Mouse (Mus musculus) liver, adult 2 months (tissue): ENCODE data around the gene Cyth1. TPM values are rescaled to one million over a fixed set of nuclear protein-coding genes. Genes with fewer than 3 reads are reported as not detected.
A peak's percentile ranks its signal among the peaks of the same experiment; 100 is the strongest.

Source experiments
- DNase-seq: peaks from one replicate; pipeline ENCODE4 v3.0.0-alpha.2; 2011; ENCODE audit warnings: low read depth, low spot score; ENCODE audit errors: extremely low read depth
- H3K27ac ChIP-seq: fragments of 200-500 bp; replicated peaks from 2 replicates; pipeline ENCODE4 v1.5.1; 2012; ENCODE audit warnings: low read depth, mild to moderate bottlenecking, control low read depth, inconsistent platforms, low read length; ENCODE audit not compliant: insufficient read depth
- H3K27me3 ChIP-seq: fragments of 200-500 bp; 2 replicates; pipeline ENCODE4 v1.6.1; 2012; ENCODE audit warnings: mild to moderate bottlenecking, moderate library complexity, low read length, inconsistent platforms; ENCODE audit not compliant: control insufficient read depth, insufficient read depth
- H3K36me3 ChIP-seq: fragments of 200-500 bp; 2 replicates; pipeline ENCODE4 v1.6.1; 2012; ENCODE audit warnings: low read length, inconsistent platforms; ENCODE audit not compliant: control insufficient read depth, insufficient read depth
- H3K4me1 ChIP-seq: fragments of 200-500 bp; 2 replicates; pipeline ENCODE4 v1.6.1; 2011; ENCODE audit warnings: low read length; ENCODE audit not compliant: control insufficient read depth, insufficient read depth
- H3K4me3 ChIP-seq: fragments of 200-500 bp; 2 replicates; pipeline ENCODE4 v1.5.1; 2011; ENCODE audit warnings: low read depth, mild to moderate bottlenecking, control low read depth, low read length, moderate library complexity; ENCODE audit not compliant: insufficient read depth
- H3K79me2 ChIP-seq: fragments of 200-500 bp; 2 replicates; pipeline ENCODE4 v1.6.1; 2012; ENCODE audit warnings: inconsistent platforms, mild to moderate bottlenecking, low read length, moderate library complexity; ENCODE audit not compliant: control insufficient read depth, insufficient read depth
- H3K9ac ChIP-seq: fragments of 200-500 bp; 2 replicates; pipeline ENCODE4 v1.6.1; 2012; ENCODE audit warnings: low read depth, mild to moderate bottlenecking, control low read depth, inconsistent platforms, low read length
- CTCF ChIP-seq: fragments of 200-500 bp; IDR thresholded peaks from 2 replicates; pipeline ENCODE4 v1.5.1; 2011; ENCODE audit warnings: low read depth, low read length, control low read depth
- POLR2A ChIP-seq: fragments of 200-500 bp; IDR thresholded peaks from 2 replicates; pipeline ENCODE4 v1.6.1; 2011; ENCODE audit warnings: low read length, control low read depth; ENCODE audit not compliant: insufficient read depth; ENCODE audit errors: extremely low read depth
- WGBS: fragments of 180-500 bp; shearing (Covaris S2); methylation state at CpG from one replicate; pipeline ENCODE4 v1.1.7; 2018; 5-methylcytosine and 5-hydroxymethylcytosine counted together
- polyA plus RNA-seq: library from polyadenylated mRNA; depleted of rRNA; stranded (reverse); fragments of >200 nt; gene quantifications from 2 replicates; pipeline ENCODE4 v1.2.3, GENCODE M21; 2012
- total RNA-seq: library from RNA; depleted of rRNA; stranded (reverse); fragments of >200 nt; gene quantifications from 2 replicates; pipeline ENCODE4 v1.2.3, GENCODE M21; 2014

Gene Cyth1
- total and polyA plus RNA-seq, 2 experiments: 14.7 to 32.4 TPM

DNA sequence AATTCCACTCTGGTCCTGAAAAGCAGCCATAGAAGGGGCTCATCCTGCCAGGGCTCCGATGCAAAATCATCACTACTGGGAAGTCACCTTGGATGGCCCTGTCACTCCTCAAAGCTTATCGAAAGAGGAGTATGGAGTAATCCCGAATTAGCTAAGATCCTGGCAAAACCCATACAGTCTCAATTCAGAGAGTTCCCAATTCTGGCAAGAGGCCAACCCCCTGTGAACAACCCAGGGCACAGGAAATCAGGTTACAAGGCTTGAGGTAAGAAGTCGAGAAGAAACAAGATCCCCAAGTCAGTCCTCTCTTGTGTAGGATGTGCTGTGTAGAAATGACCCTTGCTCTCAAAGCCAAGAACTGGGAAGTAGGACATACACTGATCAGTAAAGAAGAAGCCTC is 5.9 kb downstream of the Cyth1 start:
- H3K4me3 ChIP-seq: no peak overlapping the region
- H3K27ac ChIP-seq: no peak overlapping the region
- WGBS: 13% methylated on average over 4 of the region's 4 CpGs
- H3K27me3 ChIP-seq: no peaks in the 10 kb centered on the region
- H3K4me1 ChIP-seq: peaks cover 35% of the 10 kb centered on the region
- H3K36me3 ChIP-seq: no peaks in the 10 kb centered on the region
- H3K79me2 ChIP-seq: peaks cover 51% of the 10 kb centered on the region
- H3K9ac ChIP-seq: no peak overlapping the region
- peak; percentile 46 for DNase-seq
- TF ChIP-seq POLR2A: no peak
- no peak for TF ChIP-seq CTCF

DNA sequence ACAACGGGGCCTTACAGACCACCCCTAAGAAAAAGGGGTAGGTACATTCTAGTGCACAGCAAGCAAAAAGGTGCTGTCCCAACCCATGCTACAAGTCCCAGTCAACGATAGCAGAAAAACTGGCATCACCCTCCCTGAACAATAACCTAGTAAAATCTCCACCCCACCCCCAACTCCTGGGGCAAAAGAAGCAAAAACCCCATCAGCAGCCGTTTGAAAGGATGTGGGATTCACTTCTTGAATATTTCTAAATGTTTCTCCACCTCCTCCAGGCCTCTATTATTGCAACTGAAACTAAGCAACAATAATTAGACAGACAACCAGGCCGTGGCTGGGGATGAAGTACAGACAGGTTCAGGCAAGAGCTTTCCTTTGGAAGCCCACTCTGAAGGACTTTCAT is 8.0 kb downstream of the Cyth1 start:
- Histone ChIP-seq H3K36me3 (no peaks in the 10 kb centered on the region), H3K27me3 (no peaks in the 10 kb centered on the region), H3K4me1 (peaks cover 30% of the 10 kb centered on the region), H3K79me2 (peaks cover 54% of the 10 kb centered on the region), H3K27ac (no peak overlapping the region), H3K4me3 (no peak overlapping the region), H3K9ac (no peak overlapping the region)
- WGBS: 80% methylated on average over 4 of the region's 4 CpGs
- TF ChIP-seq POLR2A (no peak), CTCF (no peak)
- DNase-seq: no peak

DNA sequence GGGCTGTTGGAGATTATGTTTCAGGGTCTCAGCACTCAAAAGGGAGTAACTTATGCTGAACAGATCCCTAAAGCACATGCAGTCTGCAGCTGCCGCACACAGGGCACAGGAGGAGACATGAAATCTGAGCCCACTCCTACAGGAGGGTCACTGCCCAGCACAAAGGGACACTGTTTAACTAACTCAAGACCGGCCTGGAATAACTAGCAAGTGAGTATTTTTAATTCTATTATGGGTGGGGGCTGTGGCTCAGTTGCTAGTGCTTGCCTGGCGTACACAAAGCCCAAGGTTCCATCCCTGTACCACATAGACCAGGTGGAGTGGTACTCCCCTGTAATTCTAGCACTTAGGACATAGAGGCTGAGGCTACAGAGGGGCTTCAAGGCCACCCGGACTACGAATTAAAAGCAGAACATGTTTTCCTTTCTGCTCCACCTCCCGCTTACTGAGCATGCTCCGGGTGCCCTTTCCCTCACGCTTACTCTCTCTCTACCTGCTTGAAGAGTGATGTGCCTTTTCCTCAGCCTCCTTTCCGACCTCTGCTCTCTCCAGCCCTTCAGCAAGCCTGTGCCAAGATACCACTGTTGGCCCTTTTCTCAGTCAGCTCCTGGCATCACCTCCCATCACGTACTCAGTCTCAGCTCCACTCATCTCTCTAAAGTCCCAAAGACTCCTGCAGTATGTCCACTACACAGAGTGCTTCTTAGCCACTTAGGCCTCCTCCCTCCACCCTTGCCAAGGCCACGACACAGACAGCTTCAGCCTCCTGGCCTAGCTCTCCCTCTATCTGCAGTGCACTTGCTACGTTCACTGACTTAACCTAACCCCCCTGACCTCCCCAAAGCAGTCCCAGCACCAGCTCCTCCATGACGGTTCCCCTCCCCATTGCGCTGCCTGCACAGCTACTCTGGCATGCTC is 8.9 kb downstream of the Cyth1 start:
- no peak overlapping the region for H3K27ac ChIP-seq
- peaks cover 57% of the 10 kb centered on the region for H3K79me2 ChIP-seq
- TF ChIP-seq CTCF (no peak), POLR2A (no peak)
- H3K27me3 ChIP-seq: no peaks in the 10 kb centered on the region
- no peak for DNase-seq
- peaks cover 30% of the 10 kb centered on the region for H3K4me1 ChIP-seq
- H3K9ac ChIP-seq: no peak overlapping the region
- H3K4me3 ChIP-seq: no peak overlapping the region
- WGBS: 58% methylated on average over 14 of the region's 14 CpGs
- H3K36me3 ChIP-seq: no peaks in the 10 kb centered on the region

DNA sequence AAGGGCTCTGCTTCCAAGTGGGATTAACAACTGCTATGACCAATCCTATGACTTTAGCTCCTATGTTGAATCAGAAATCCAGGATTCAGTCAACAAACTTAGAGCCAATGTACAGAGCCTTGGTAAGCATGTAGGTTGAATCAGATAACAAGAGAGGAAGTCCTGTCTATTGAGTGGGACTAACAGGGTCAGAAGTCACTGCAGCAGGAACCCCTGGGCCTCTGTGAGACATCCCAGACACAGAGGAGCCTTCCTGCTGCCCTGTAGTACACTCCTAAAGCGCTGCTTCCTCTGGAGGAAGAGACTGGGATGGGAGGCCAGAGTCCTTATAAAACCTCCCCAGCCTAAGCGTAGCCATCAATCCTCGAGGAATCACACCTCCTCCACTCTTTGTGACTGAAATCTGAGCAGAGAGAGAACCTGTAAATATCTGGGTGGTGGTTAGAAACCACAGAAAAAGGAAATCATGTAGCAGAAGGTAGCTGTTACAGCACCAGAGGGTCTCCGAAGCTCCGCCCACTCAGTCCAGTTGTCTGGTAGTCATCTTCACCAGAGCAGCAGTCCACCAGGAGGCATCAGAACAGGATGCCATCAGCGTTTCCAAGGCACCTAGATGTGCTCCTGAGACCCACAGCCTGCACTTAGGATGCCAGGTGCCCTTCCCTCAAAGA is 11.7 kb downstream of the Cyth1 start:
- TF ChIP-seq POLR2A (no peak), CTCF (no peak)
- no peak for DNase-seq
- Histone ChIP-seq H3K79me2 (peaks cover 56% of the 10 kb centered on the region), H3K27me3 (no peaks in the 10 kb centered on the region), H3K27ac (peak overlapping the region; percentile 55), H3K9ac (no peak overlapping the region; the same call in 1 of the 2 replicates), H3K4me3 (no peak overlapping the region), H3K4me1 (peaks cover 22% of the 10 kb centered on the region), H3K36me3 (no peaks in the 10 kb centered on the region)
- WGBS: 78% methylated on average over 6 of the region's 6 CpGs

DNA sequence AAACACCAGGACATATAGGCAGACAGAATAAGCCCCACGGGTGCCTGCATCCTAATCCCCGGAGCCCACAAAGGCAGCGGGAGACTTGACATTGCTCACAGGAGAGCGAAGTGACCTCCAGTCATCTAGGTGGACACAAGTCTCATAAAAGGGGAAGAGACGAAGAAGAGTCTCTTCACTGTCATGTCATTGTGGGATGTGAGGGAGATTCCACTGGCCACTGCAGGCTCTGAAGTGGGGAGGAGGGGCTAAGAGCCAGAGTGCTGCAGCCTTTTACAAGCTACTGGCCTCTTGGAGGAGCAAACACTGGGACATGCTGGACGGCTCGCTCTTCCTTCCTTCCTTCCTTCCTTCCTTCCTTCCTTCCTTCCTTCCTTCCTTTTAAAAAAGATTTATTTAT is 13.5 kb downstream of the Cyth1 start:
- H3K4me1 ChIP-seq: peaks cover 18% of the 10 kb centered on the region
- no peak overlapping the region for H3K9ac ChIP-seq
- H3K27me3 ChIP-seq: no peaks in the 10 kb centered on the region
- H3K4me3 ChIP-seq: no peak overlapping the region
- peaks cover 58% of the 10 kb centered on the region for H3K79me2 ChIP-seq
- TF ChIP-seq CTCF: no peak
- no peak for TF ChIP-seq POLR2A
- no peaks in the 10 kb centered on the region for H3K36me3 ChIP-seq
- H3K27ac ChIP-seq: peak overlapping the region; percentile 84
- 78% methylated on average over 7 of the region's 7 CpGs for WGBS
- no peak for DNase-seq
